Mouse (Mus musculus) cerebellum, postnatal 10 days (tissue): ENCODE results near the gene Mme.

ENCODE experiments used
- DNase-seq, 2 experiments: peaks; one replicate each; pipeline ENCODE4 v3.0.0; 2021; ENCODE audit warnings: mixed read lengths in 2 of 2

Mme gene

DNA sequence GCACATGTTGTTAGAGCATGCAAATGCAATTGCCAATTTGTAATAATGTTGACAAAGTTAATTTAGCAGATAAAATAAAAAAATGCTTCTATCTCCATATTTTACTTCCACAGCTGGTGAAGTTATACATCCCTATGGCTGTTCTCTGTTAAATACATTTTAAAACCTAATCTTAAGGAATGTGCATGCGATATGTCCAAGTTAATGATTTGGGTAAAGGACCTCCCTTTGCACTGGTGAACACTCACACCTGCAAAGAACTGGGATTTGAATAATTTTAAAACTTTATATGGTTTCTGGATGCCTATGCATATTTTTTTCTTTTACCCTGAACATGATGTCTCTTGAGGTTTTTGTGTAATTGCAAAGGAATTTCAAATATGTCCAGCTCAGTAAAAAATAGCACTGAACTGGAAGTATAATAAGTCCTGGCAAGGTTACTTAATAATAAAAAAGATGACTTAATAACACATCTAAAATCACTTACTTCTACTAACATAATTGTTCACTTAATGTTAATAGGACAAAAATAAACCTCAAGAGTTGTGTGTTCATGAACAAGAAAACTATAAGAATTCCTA, 110.4 kb downstream of the Mme start:
- no peak for DNase-seq

DNA sequence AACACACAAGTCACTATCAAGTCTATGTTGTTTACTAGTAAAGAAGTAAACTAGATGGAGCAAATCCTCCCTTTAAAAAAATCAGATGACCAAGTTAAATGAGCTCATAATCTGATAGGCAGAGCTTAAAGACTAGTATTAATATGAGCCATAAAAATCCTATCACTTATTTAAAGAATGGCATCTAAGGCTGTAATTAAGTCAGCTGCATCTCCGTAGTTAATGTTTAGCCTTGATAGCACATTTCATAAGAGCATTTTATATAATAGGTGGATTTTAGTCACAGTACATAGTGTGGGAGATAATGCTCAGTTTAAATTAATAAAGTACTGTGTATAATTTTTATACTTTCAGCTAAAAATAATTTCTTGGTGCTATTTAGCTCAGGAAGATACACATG, 118.2 kb downstream of the Mme start:
- DNase-seq = no peak

DNA sequence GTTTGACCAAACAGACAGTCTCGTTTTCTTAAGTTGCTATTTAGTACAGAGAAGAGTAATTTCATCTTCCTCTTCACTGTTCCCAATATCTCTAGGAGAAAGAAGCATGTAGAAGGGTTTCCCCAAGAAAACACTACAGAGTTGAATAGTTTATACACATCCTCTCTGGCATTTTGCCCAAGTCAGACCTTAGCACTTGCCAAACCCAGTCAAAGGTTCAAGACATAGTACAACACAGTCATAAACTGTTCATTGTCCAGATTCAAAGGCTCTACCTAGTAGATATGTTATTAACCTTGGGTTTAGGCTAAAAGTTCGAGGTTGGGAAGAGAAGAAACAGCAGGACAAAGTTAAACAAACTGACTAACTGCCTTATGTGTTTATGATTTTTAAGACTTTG, 143.7 kb downstream of the Mme start:
- DNase-seq = peak; percentile 3 to 10

DNA sequence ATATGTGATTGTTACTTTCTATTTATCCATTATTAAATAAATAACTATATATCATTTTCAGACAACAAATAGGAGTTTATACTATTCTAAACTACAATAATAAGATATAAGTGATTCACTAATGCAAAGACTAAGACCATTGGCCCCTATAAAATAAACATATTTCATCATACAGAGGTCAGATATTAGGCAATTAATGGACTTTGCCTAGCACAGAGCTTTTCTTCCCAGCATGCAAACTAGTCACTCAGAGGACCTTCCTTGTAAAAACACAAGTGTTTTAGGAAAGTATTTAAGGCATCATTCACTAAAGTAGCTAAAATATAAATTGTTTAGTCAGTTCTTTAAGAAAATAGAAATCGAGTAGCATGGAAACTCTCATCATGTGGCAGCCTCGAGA, 149.4 kb downstream of the Mme start:
- no peak for DNase-seq

DNA sequence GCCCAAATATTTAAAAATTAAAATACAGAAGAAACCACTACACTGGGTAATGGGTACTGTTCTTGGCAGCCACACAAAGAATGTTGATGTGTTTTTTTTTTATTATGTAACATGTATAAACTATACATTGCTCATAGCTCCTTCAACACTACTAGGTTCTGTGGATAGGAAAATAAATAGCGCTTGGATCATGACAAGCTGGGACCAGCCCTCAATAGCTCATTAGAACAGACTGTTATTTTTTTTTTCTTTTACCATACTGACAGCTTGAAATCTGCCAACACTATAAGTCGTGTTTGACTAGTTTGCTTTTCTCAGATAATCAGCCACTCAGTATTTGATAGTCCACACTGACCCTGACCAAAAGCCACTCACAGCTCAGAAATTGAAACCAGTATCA, 150.0 kb downstream of the Mme start:
- DNase-seq = no peak

DNA sequence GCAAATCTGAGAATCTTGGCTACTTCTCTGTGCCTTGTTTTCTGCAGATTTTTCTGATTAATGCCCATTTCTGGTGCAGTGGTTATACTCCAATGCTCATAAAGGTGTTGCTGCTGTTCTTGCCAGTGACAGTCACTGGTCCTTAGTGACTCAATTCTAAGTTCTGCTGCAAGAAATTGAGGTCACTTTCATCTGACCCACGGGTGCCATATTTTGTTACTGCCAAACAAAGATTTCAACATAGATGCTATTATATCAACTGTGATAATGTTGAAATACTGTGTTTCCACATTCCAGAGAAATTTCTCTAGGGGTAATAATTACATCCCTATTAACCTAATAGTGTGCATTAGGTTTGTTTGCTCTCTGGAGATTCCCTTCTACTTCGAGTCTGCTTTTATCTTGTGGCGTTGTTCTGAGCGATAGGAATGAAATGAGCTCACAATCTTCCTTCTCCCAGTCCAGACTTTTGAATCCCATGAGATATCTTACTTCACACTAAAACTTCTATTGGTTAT, 153.1 kb downstream of the Mme start:
- DNase-seq = no peak

DNA sequence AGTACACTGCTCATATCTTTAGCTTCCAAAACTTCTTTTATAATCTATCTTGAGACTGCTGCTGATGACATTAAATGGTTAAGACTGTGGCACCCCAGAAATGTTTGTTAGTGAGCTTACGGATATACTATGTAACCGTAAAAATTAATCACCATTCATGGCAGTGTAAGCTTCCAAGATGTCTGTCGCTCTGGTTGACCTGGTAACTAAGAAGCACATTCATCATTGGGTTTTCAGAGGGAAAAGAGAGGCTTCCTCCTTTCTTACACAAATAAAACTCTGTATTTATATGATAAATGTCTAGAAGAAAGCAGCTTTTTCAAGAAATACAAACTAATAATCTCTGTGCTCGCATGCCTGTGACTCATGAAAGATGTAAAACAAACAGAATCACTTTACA, 156.8 kb downstream of the Mme start:
- DNase-seq = no peak

DNA sequence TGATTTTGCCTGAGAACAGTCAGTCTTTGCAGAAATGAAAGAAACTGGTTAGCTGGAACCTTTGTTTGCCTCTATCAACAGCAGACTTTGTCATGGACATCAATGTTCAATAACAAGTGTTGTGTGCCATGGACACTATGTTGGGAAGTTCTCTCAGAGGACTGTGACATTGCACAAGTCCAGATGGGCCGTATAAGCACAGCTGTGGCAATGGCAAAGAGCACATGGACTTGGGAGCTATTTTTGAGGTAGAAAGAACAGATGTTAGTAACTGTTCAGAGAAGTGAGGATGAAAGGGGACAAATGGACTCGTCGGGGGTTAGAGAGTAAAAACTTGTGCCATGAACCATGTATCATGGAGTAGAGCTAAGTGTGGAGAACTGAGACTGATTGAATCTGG, 165.1 kb downstream of the Mme start:
- no peak for DNase-seq

DNA sequence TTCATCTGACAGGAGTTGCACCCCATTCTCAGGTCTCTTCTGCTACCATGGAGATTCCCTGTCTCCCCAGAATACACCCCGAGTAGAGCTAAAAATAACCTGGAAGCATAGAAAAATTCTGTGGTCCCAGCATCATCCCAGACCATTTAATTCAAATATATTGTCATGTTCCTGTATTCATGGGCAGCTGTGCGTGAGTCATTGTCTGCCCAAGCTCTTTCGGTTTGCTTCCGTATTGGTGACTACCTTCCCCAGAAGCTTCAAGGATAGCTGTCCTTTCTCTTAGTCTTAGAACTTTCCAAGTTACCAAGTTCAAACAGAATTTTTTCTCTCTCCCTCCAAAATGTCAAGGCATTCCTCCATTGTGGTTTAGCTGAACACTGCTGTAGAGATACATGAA, 169.7 kb downstream of the Mme start:
- no peak for DNase-seq

DNA sequence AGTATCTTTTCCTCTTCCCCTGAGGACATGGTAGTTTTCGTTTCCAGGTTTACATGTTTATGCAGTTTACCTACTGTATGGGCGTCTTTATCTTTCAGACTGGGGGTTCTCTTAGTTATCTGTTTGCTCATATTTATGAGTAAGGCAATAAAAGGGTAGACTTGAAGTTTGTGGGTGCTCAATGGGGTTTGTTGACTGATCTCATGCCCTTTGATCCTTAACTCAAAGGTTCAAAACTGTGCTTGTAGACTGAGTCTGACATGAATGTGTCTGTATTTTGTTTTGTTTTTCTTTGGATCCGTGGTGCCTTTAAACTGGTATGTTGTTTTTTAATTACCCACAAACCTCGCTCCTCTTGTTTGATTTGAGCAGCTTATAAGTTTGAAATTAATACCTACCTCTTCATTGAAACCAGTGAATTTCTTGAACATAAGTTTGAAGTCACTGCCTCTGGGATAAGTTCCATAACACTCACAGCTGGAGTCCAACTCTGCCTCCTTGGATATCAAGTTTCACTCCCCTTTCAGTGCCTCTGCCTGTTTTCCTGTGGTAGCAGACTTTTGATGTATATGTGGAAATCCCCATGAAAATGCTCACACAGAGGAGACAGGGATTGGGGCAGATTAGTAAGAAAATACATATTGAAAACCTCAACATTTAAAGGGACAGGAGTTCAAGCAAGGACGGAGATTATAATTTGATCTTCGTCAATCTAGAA, 171.0 kb downstream of the Mme start:
- no peak for DNase-seq

DNA sequence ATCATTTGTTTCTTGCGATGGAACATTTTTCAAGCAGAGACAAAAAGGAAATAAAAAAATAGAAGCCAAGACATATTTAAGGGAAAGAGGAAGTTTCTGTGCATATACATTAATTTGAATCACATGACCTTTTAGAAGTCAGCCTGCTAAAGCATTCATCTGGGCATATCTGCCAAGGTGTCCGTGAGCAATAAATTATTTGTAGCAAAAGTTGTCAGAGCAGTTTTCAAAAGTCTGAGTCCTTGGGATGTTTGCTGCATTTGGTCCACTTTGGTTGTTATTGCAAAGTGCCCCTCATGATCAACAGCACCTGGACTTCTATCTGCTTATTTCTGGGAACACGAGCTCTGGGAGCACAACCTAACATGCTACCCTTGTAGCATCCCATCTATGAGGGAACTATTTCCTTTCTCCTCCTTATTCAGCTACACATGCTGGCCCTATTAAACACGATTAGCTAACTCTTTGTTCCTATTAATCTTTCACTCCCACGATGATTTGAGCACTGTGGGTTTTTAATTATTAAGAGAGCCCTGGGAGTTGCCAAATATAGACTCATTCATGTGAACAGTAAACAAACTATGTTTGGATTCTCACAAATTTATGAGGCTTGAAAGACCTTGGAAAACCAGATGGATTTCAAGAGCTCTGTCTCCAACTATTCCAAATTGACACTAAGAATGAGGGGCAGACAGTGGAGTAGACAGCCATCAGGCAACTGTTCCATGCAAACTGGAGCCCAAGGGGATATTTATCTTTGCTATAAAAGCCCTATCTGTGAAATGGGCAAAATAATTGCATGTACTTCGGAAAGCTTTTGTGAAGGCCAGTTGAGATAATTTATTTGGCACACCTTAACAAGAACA, 171.9 kb downstream of the Mme start:
- DNase-seq = no peak

DNA sequence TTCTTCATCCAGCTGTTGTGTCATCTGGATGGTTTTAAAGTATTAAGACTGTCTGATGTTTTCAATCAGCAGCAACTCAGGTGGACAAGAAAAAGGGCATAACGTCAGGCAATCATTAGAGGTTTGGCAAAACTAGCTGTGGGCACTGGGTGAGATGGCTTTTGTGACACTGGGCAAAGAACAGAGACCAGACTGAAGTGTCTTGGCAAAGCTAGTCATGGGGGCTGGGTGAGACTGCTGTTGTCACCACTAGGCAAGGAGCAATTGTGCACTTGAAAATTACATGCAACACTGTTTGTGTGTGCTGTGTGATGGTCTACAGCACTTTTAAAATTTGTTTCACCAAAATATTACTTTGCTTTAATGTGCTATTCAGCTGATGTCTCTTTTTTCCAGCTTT, 175.9 kb downstream of the Mme start:
- DNase-seq = peak; percentile 16 to 46

DNA sequence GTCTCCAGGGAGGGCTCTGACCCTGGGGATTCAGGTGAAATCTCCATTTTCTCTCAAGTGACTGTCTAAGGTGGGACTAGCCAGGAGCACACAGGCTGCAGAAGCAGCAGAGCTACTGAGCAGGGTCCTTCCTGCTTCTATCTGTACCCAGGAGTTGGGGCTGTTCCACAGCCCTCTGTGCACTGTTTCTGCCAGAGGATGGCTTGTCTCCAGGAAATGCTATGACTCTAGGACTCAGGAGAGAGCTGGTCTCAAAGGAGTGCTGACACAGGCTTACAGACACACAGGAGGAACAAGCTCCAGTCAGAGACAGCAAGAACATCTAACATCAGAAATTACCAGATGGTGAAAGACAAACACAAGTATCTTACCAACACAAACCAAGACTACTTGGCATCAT, 176.4 kb downstream of the Mme start:
- peak; percentile 29 to 39 for DNase-seq

DNA sequence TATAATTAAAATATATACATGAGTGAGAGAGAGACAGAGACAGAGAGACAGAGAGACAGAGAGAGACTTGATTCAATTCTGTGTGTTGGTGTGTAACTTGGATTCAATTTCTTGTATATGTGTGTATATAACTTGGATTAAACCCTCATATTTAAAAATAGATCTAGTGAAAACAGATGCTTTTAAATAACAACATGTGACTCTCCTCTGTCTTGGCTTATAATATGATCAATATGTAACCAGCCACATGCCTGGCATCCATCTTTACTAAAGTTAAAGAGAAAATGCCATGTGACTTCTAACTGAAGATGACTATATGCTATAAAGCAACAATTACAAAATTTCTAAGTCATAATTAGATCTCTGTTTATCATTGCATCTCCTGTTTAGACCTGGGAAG, 182.2 kb downstream of the Mme start:
- no peak for DNase-seq
